Mouse (Mus musculus) midbrain, embryonic 14.5 days (tissue): ENCODE results near the gene Il33. TPM values are rescaled to one million over a fixed set of nuclear protein-coding genes. Genes with fewer than 3 reads are reported as not detected.
A peak's percentile ranks its signal among the peaks of the same experiment; 100 is the strongest.

Experiments used
- ATAC-seq: fragments of 200-750 bp; cut with Nextera tagmentation; 2 replicates; pipeline ENCODE4 v1.8.0; 2017; ENCODE audit warnings: moderate number of reproducible peaks, moderate library complexity; ENCODE audit not compliant: low FRiP score, low TSS enrichment
- DNase-seq: peaks from one replicate; pipeline ENCODE4 v3.0.0-alpha.2; 2015
- H3K27ac ChIP-seq: fragments of 300-500 bp; sonication (generic); replicated peaks from 2 replicates; pipeline ENCODE4 v1.5.1; 2014; ENCODE audit warnings: mild to moderate bottlenecking, low read depth, low read length, moderate library complexity
- H3K27me3 ChIP-seq: fragments of 300-500 bp; sonication (generic); 2 replicates; pipeline ENCODE4 v1.6.1; 2014; ENCODE audit warnings: low read length, control low read depth, mixed read lengths; ENCODE audit not compliant: control insufficient read depth, insufficient read depth
- H3K36me3 ChIP-seq: fragments of 300-500 bp; sonication (generic); 2 replicates; pipeline ENCODE4 v1.6.1; 2014; ENCODE audit warnings: low read length, control low read depth; ENCODE audit not compliant: control insufficient read depth, insufficient read depth
- H3K4me1 ChIP-seq: fragments of 300-500 bp; sonication (generic); 2 replicates; pipeline ENCODE4 v1.6.1; 2014; ENCODE audit warnings: mild to moderate bottlenecking, antibody characterized with exemption, low read length, control low read depth; ENCODE audit not compliant: control insufficient read depth, insufficient read depth
- H3K4me2 ChIP-seq: fragments of 300-500 bp; sonication (generic); 2 replicates; pipeline ENCODE4 v1.6.1; 2014; ENCODE audit warnings: mild to moderate bottlenecking, low read length, moderate library complexity
- H3K4me3 ChIP-seq: fragments of 300-500 bp; sonication (generic); replicated peaks from 2 replicates; pipeline ENCODE4 v1.5.1; 2014; ENCODE audit warnings: low read depth, low read length
- H3K9ac ChIP-seq: fragments of 300-500 bp; sonication (generic); replicated peaks from 2 replicates; pipeline ENCODE4 v1.6.1; 2014; ENCODE audit warnings: mild to moderate bottlenecking, low read length, moderate library complexity
- H3K9me3 ChIP-seq: fragments of 300-500 bp; sonication (generic); 2 replicates; pipeline ENCODE4 v1.6.1; 2016; ENCODE audit warnings: low read length, control low read depth, mixed read lengths; ENCODE audit not compliant: control insufficient read depth
- WGBS: fragments of 180-500 bp; shearing (Covaris S2); extraction: QIAGEN DNeasy Blood & Tissue Kit; methylation state at CpG from one replicate; pipeline ENCODE4 v1.1.7; 2014; 5-methylcytosine and 5-hydroxymethylcytosine counted together
- polyA plus RNA-seq: library from polyadenylated mRNA; unstranded; fragments of >200 nt; fragmentation: Nextera tagmentation; extraction: Ambion mirVana; gene quantifications from 2 replicates; pipeline ENCODE4 v1.2.1, GENCODE M21; 2014

The Il33 gene
- polyA plus RNA-seq, 1 experiment from 2014 or later, result 0.25 TPM

DNA sequence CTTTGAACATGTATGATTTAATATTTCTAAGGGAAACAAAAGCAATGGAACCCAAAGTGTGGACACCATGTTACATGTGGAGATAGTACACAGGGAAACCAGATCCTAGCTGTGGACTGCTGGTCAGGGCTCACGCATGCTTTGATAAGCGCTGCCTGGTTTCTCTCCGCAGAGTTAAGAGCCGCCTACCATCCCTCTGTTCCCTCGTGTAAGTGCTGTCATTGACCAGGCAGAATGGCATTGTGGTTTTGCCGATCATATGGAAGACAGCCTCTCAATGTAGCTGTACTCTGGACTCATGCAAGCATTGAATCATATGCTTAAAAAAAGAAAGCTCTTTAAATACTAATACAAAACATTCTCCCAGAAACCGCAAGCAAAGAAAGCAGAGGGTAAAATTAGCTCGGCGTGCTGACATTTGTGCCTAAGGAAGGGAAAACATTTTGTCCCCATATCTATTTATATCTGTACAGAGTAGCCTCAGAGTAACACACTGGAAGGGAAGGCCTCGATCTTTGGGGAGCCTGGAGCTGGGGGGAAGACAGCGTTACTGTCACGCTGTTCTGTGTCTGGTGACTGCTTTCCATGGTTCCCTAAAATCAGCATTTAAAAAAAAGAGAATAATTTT lies 61.7 kb downstream of the Il33 start:
- no peaks in the 10 kb centered on the region for H3K27me3 ChIP-seq
- H3K4me3 ChIP-seq, result no peak overlapping the region
- no peaks in the 10 kb centered on the region for H3K9me3 ChIP-seq
- no peaks in the 10 kb centered on the region for H3K36me3 ChIP-seq
- DNase-seq (no peak), ATAC-seq (no peak)
- H3K4me1 ChIP-seq, result no peaks in the 10 kb centered on the region
- H3K9ac ChIP-seq, result no peak overlapping the region
- H3K27ac ChIP-seq, result no peak overlapping the region
- WGBS, result 86% methylated on average over 12 of the region's 12 CpGs
- no peak overlapping the region for H3K4me2 ChIP-seq

DNA sequence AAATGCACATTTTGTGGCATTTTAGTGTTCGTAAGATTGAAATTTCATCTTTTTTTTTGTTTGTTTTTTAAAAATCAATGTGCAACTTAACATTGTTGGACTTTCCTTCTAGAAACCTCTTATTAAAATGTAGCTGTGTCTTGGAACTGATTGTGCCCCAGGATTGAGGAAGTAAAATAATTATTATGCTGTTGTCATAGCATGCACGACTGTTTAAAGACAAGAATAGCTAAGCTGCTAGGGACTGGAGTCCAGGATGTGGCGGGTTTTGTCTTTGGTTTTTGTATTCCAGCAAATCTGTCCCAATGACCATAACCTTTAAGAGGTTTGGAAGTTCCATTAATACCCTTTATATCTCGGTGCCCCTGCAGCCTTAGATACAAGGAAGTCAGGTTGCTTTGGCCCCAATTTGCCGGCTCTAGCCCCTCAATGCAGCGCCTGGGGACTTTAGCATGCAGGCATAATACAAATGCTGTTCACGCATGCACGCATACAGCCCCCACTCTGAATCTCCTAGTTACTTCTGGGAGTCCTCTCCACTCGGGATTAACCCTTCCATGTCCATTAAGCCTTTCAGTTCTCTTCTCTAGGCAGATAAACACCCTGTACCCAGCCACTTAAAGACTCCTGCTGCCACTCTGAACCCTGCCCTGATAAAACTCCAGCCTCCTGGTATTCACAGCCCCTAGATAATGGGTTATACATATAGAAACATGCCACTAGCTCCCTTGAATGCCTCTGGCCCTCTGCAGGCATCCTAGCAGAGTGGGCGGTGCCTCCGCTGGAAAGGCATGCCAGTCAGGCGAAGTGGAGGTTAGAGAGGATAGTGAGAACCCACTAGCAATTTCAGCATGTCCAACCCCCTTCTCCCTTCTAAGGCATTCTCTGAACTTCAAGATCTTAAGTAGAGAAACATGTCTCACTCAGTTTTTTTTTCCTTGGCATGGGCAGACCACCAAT lies 75.8 kb downstream of the Il33 start:
- 0 out of 2 replicates have a peak overlapping the region, but pooled peaks have one; percentile 34 for H3K27ac ChIP-seq
- H3K4me3 ChIP-seq, result no peak overlapping the region
- no peaks in the 10 kb centered on the region for H3K9me3 ChIP-seq
- H3K9ac ChIP-seq, result no peak overlapping the region
- 22% methylated on average over 12 of the region's 12 CpGs for WGBS
- H3K27me3 ChIP-seq, result no peaks in the 10 kb centered on the region
- DNase-seq, result peak; percentile 70
- H3K4me2 ChIP-seq, result peak overlapping the region; percentile 31
- H3K36me3 ChIP-seq, result no peaks in the 10 kb centered on the region
- peak; percentile 60 for ATAC-seq
- H3K4me1 ChIP-seq, result peaks cover 3% of the 10 kb centered on the region; the same call in 1 of the 2 replicates

DNA sequence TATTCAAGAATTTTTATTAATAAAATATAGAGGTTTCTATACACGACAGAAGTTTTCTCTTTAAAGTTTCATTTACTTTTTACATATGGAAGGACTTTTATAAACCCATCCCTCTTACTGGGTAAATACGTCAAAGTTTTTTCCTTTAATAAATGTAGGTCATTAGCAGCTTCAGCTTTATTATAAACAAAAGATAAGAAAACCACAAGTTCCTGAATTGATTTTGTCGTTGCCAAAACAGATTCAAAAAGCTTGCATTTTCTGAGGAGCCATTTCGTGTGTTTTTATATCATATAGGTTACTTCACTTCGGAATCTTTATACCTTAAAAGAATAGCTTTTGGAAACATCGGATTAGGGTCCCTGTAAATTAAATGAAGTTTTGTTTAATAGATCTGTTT lies 76.6 kb downstream of the Il33 start:
- Histone ChIP-seq H3K27me3 (no peaks in the 10 kb centered on the region), H3K4me3 (no peak overlapping the region), H3K9me3 (no peaks in the 10 kb centered on the region), H3K4me1 (peaks cover 3% of the 10 kb centered on the region; the same call in 1 of the 2 replicates), H3K27ac (no peak overlapping the region), H3K9ac (no peak overlapping the region), H3K4me2 (no peak overlapping the region), H3K36me3 (no peaks in the 10 kb centered on the region)
- DNase-seq (no peak), ATAC-seq (no peak)
- 93% methylated on average over 6 of the region's 6 CpGs for WGBS

DNA sequence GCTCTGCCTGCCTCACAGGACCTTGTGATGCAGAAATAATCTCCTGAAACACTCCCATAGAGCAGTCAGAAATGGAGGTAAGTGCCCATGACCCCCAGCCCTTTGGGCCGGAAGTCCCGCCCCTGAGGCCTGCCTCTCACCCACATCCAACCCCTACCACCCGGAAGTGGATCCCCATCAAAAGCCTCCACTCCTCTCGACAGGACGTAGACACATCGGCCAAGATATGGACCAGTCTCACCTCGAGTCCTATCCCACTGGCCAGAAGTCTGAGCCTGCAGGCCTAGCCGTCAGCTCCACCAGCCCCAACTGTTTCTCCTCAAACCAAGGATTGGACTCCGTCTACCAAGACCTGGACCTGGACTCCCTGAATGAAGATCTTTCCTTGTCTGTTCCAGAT lies 78.7 kb downstream of the Il33 start, which contains the start of gene Trpd52l3:
Gene Trpd52l3 (plus strand): TSS at position 170 of the 400 bp plus-strand sequence.
- ATAC-seq (no peak), DNase-seq (no peak)
- peaks cover 3% of the 10 kb centered on the region; the same call in 1 of the 2 replicates for H3K4me1 ChIP-seq
- no peak within 1 kb of the TSS for H3K27ac ChIP-seq
- no peaks in the 10 kb centered on the region for H3K9me3 ChIP-seq
- no peak within 1 kb of the TSS for H3K4me2 ChIP-seq
- H3K36me3 ChIP-seq, result no peaks in the 10 kb centered on the region
- H3K4me3 ChIP-seq, result no peak within 1 kb of the TSS
- 90% methylated on average over 9 of the region's 9 CpGs for WGBS
- no peaks in the 10 kb centered on the region for H3K27me3 ChIP-seq
- no peak within 1 kb of the TSS for H3K9ac ChIP-seq

DNA sequence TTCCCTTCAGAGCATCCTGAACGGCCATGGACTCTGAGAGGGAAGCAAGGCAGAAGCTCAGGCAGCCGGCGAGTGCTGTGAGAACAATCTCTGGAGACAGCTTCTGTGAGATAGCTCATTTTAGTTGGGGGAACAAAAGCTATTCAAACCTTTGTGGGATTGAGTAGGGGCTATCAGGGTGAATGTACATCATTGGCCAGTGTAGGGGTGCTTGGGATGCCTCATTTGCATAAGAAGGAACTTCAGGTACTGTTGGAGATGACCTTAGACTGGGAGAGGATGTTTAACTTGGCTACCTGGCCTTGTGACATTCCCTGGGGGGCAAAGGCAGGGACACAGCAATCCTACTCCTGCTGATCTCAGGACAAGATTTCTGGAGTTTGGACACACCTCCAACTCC lies 81.5 kb downstream of the Il33 start:
- H3K4me1 ChIP-seq, result no peaks in the 10 kb centered on the region; the same call in 1 of the 2 replicates
- no peaks in the 10 kb centered on the region for H3K27me3 ChIP-seq
- no peak overlapping the region for H3K4me3 ChIP-seq
- no peaks in the 10 kb centered on the region for H3K36me3 ChIP-seq
- DNase-seq (no peak), ATAC-seq (no peak)
- no peak overlapping the region for H3K27ac ChIP-seq
- no peaks in the 10 kb centered on the region for H3K9me3 ChIP-seq
- H3K9ac ChIP-seq, result no peak overlapping the region
- no peak overlapping the region for H3K4me2 ChIP-seq
- WGBS, result 75% methylated on average over 3 of the region's 3 CpGs

Other genes starting within 250 kb of the Il33 start
- gene Mlana, start 227.3 kb upstream of the Il33 start, polyA plus RNA-seq, result not detected in 2 replicates
- gene 9930021J03Rik, start 119.1 kb upstream of the Il33 start, polyA plus RNA-seq, result 12.2 and 13.6 TPM in 2 replicates
- gene Ranbp6, start 112.1 kb upstream of the Il33 start, polyA plus RNA-seq, result 42.1 and 66.7 TPM in 2 replicates
- not detected in 2 replicates for gene Trpd52l3, start 78.7 kb downstream of the Il33 start, polyA plus RNA-seq
- 47.4 and 67.3 TPM in 2 replicates for gene Uhrf2, start 105.4 kb downstream of the Il33 start, polyA plus RNA-seq